Mouse (Mus musculus): Measurements from ENCODE around the gene Atad1. TPM values are rescaled to one million over a fixed set of nuclear protein-coding genes. Genes with fewer than 3 reads are reported as not detected.
"Not testable (repeated sequence)": the region's sequence is repeated elsewhere in the genome, so short reads cannot be mapped to it uniquely, and the experiment has no call there.

Atad1 gene
- polyA plus RNA-seq, 1 experiment, result 107 TPM

DNA sequence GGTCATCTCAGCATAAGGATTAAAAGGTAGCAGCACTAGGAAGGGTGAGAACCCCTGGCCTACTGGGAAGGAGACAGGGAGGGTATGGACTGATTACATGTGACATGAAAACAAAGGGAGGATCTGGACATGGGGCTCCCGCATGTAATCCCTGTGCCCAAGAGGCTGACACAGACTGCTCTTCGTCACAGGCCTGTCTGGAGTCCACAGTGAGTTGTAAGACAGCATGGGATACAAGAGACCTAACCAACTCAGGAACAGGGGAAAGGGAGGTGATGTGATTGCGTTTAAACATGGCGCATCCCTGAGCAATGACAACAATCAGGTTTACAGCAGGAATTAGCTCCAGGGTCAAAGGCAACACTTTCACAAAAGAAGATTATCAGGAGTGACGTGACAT is 30.6 kb downstream of the Atad1 start:
- Histone ChIP-seq H3K9me3 (replicated peaks; ENCODE audit: control insufficient read depth, insufficient read depth, low read length, poor library complexity, severe bottlenecking) (no peaks in the 10 kb centered on the region), H3K9ac (ENCODE audit: low read depth, poor library complexity, severe bottlenecking) (no peak overlapping the region), H3K27me3 (ENCODE audit: control insufficient read depth, insufficient read depth, low read length, poor library complexity, severe bottlenecking) (no peaks in the 10 kb centered on the region), H3K4me3 (ENCODE audit: low read depth, low read length) (no peak overlapping the region), H3K27ac (ENCODE audit: insufficient read depth, low read length) (no peak overlapping the region), H3K4me1 (ENCODE audit: control insufficient read depth, insufficient read depth, low read length) (no peaks in the 10 kb centered on the region), H3K36me3 (ENCODE audit: control insufficient read depth, insufficient read depth, low read length, poor library complexity, severe bottlenecking) (peaks cover 26% of the 10 kb centered on the region)
- TF ChIP-seq POLR2A (IDR thresholded peaks at IDR 0.05; ENCODE audit: insufficient read depth, low read length) (no peak), EP300 (IDR thresholded peaks at IDR 0.05; ENCODE audit: insufficient read depth, low read depth, low read length) (no peak), CTCF (IDR thresholded peaks at IDR 0.05; ENCODE audit: low read depth, low read length) (no peak)

DNA sequence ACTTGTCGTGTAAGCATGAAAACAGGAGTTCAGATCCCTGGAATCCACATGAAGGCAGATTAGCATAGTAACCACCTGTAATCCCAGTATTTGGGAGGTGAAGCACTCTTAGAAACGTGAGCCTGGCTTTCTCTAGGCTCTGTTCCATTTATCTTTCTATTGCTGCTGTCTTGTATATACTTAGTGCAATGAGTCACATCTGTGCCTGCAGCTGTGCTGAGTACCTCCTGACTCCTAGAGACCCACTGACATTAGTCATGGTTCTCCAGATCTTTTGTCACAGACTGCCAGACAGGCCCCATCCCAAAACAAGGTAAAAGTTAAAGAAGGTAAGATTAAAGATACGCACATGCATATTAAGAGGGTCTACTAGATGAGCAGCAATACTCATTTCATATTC is 37.4 kb downstream of the Atad1 start:
- H3K9me3 ChIP-seq (replicated peaks; ENCODE audit: control insufficient read depth, insufficient read depth, low read length, poor library complexity, severe bottlenecking), result no peaks in the 10 kb centered on the region
- TF ChIP-seq EP300 (IDR thresholded peaks at IDR 0.05; ENCODE audit: insufficient read depth, low read depth, low read length), result no peak
- TF ChIP-seq CTCF (IDR thresholded peaks at IDR 0.05; ENCODE audit: low read depth, low read length), result no peak
- TF ChIP-seq POLR2A (IDR thresholded peaks at IDR 0.05; ENCODE audit: insufficient read depth, low read length), result no peak
- H3K36me3 ChIP-seq (ENCODE audit: control insufficient read depth, insufficient read depth, low read length, poor library complexity, severe bottlenecking), result peaks cover 69% of the 10 kb centered on the region

GRCm38 (mm10) chr19:32696674-32697073 is 42.9 kb downstream of the Atad1 start:
- no peak for TF ChIP-seq POLR2A (IDR thresholded peaks at IDR 0.05; ENCODE audit: insufficient read depth, low read length)
- TF ChIP-seq EP300 (IDR thresholded peaks at IDR 0.05; ENCODE audit: insufficient read depth, low read depth, low read length), result no peak
- no peak for TF ChIP-seq CTCF (IDR thresholded peaks at IDR 0.05; ENCODE audit: low read depth, low read length)
- Histone ChIP-seq H3K4me3 (ENCODE audit: low read depth, low read length) (no peak overlapping the region), H3K9ac (ENCODE audit: low read depth, poor library complexity, severe bottlenecking) (no peak overlapping the region), H3K27ac (ENCODE audit: insufficient read depth, low read length) (no peak overlapping the region), H3K4me1 (ENCODE audit: control insufficient read depth, insufficient read depth, low read length) (no peaks in the 10 kb centered on the region), H3K27me3 (ENCODE audit: control insufficient read depth, insufficient read depth, low read length, poor library complexity, severe bottlenecking) (no peaks in the 10 kb centered on the region), H3K36me3 (ENCODE audit: control insufficient read depth, insufficient read depth, low read length, poor library complexity, severe bottlenecking) (peaks cover 76% of the 10 kb centered on the region), H3K9me3 (replicated peaks; ENCODE audit: control insufficient read depth, insufficient read depth, low read length, poor library complexity, severe bottlenecking) (no peaks in the 10 kb centered on the region)

More for the DNA sequence above, 37.4 kb downstream of the Atad1 start:
- no peak overlapping the region for H3K9ac ChIP-seq (ENCODE audit: low read depth, poor library complexity, severe bottlenecking)
- no peaks in the 10 kb centered on the region for H3K4me1 ChIP-seq (ENCODE audit: control insufficient read depth, insufficient read depth, low read length)
- no peak overlapping the region for H3K27ac ChIP-seq (ENCODE audit: insufficient read depth, low read length)
- H3K27me3 ChIP-seq (ENCODE audit: control insufficient read depth, insufficient read depth, low read length, poor library complexity, severe bottlenecking), result no peaks in the 10 kb centered on the region
- H3K4me3 ChIP-seq (ENCODE audit: low read depth, low read length), result no peak overlapping the region

GRCm38 (mm10) chr19:32689724-32690123 is 49.9 kb downstream of the Atad1 start:
- Histone ChIP-seq H3K9me3 (replicated peaks; ENCODE audit: control insufficient read depth, insufficient read depth, low read length, poor library complexity, severe bottlenecking) (no peaks in the 10 kb centered on the region), H3K4me1 (ENCODE audit: control insufficient read depth, insufficient read depth, low read length) (no peaks in the 10 kb centered on the region), H3K36me3 (ENCODE audit: control insufficient read depth, insufficient read depth, low read length, poor library complexity, severe bottlenecking) (peaks cover 48% of the 10 kb centered on the region), H3K9ac (ENCODE audit: low read depth, poor library complexity, severe bottlenecking) (no peak overlapping the region), H3K4me3 (ENCODE audit: low read depth, low read length) (no peak overlapping the region), H3K27ac (ENCODE audit: insufficient read depth, low read length) (no peak overlapping the region), H3K27me3 (ENCODE audit: control insufficient read depth, insufficient read depth, low read length, poor library complexity, severe bottlenecking) (no peaks in the 10 kb centered on the region)
- no peak for TF ChIP-seq CTCF (IDR thresholded peaks at IDR 0.05; ENCODE audit: low read depth, low read length)
- no peak for TF ChIP-seq EP300 (IDR thresholded peaks at IDR 0.05; ENCODE audit: insufficient read depth, low read depth, low read length)
- TF ChIP-seq POLR2A (IDR thresholded peaks at IDR 0.05; ENCODE audit: insufficient read depth, low read length), result no peak

DNA sequence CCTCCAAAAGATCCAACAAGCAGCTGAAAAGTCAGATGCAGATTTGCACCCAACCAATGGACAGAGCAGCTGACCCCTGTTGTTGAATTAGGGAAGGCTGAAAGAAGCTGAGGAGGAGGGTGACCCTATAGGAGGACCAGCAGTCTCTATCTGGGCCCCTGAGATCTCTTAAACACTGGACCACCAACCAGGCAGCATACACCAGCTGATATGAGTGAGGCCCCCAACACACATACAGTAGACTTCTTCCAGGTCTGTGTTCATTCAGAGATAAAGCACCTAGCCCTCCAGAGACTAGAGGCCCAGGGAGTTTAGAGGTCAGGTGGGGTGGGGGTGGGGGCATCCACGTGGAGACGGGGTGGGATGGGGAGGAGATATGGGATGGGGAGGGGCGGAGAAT is 51.4 kb downstream of the Atad1 start:
- H3K4me3 ChIP-seq (ENCODE audit: low read depth, low read length); H3K27me3 ChIP-seq (ENCODE audit: control insufficient read depth, insufficient read depth, low read length, poor library complexity, severe bottlenecking); H3K27ac ChIP-seq (ENCODE audit: insufficient read depth, low read length); H3K4me1 ChIP-seq (ENCODE audit: control insufficient read depth, insufficient read depth, low read length); H3K9me3 ChIP-seq (replicated peaks; ENCODE audit: control insufficient read depth, insufficient read depth, low read length, poor library complexity, severe bottlenecking); H3K9ac ChIP-seq (ENCODE audit: low read depth, poor library complexity, severe bottlenecking): not testable (repeated sequence)
- H3K36me3 ChIP-seq (ENCODE audit: control insufficient read depth, insufficient read depth, low read length, poor library complexity, severe bottlenecking), result peaks cover 44% of the 10 kb centered on the region

- Histone ChIP-seq H3K9me3 (replicated peaks; ENCODE audit: control insufficient read depth, insufficient read depth, low read length, poor library complexity, severe bottlenecking) (no peaks in the 10 kb centered on the region), H3K27ac (ENCODE audit: insufficient read depth, low read length) (no peak overlapping the region)
- TF ChIP-seq POLR2A (IDR thresholded peaks at IDR 0.05; ENCODE audit: insufficient read depth, low read length) (no peak), EP300 (IDR thresholded peaks at IDR 0.05; ENCODE audit: insufficient read depth, low read depth, low read length) (no peak), CTCF (IDR thresholded peaks at IDR 0.05; ENCODE audit: low read depth, low read length) (no peak)
Measured at GRCm38 (mm10) chr19:32687721-32688120, 51.9 kb downstream of the Atad1 start.

More at GRCm38 (mm10) chr19:32687721-32688120, 51.9 kb downstream of the Atad1 start:
- peaks cover 42% of the 10 kb centered on the region for H3K36me3 ChIP-seq (ENCODE audit: control insufficient read depth, insufficient read depth, low read length, poor library complexity, severe bottlenecking)
- H3K4me1 ChIP-seq (ENCODE audit: control insufficient read depth, insufficient read depth, low read length), result no peaks in the 10 kb centered on the region
- no peak overlapping the region for H3K9ac ChIP-seq (ENCODE audit: low read depth, poor library complexity, severe bottlenecking)
- H3K27me3 ChIP-seq (ENCODE audit: control insufficient read depth, insufficient read depth, low read length, poor library complexity, severe bottlenecking), result no peaks in the 10 kb centered on the region
- no peak overlapping the region for H3K4me3 ChIP-seq (ENCODE audit: low read depth, low read length)
